Mouse (Mus musculus): ENCODE measurements around the gene Rfpl4b. TPM values are rescaled to one million over a fixed set of nuclear protein-coding genes. Genes with fewer than 3 reads are reported as not detected.
"Not testable (repeated sequence)": the region's sequence is repeated elsewhere in the genome, so short reads cannot be mapped to it uniquely, and the experiment has no call there.

Rfpl4b gene
- polyA plus RNA-seq (2017; shearing (Covaris generic)), result not detected

- ATAC-seq, result no peak
Observed at GRCm38 (mm10) chr10:38821679-38822078, at the start of gene Rfpl4b. TSS of gene Rfpl4b (minus strand) at chr10:38821779.

DNA sequence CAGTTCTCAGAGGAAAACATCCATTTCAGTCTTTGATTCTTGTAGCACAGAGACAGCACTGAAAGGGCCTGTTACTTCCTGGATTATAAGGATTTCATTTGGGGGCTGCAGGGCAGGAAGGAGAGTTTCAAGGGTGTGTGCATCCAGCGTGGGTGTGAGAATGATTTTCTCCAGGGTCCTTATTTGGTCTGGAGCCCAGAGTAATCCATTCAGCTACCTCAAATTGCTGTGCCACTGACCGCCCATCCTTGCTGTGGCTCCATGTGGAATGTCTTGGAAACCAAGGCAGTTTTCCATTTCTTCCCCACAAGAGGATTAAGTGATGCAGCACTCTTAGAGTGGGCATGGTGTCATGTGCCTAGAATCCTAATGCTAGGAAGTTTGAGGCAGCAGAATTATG, 33.6 kb upstream of the Rfpl4b start:
- no peak for ATAC-seq

DNA sequence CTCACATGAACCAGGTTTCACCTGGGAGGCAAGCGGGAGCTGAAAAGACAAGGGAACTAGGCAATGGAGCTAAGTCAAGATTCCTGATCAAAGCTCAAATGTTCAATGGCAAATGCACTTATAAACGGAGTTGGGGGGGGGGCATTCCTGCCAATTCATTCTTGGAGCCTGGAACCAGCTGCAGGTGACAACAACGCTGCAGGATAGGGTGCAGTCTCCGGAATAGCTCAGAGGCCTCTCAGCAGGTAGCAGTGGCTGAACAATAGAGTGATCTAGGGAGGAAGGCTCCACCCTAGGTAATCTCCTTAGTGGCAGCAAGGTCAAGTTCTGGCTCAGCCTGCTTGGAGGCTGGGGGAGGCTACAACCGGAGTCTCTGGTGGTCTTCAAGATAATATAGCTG, 28.4 kb upstream of the Rfpl4b start:
- not testable (repeated sequence) for ATAC-seq

DNA sequence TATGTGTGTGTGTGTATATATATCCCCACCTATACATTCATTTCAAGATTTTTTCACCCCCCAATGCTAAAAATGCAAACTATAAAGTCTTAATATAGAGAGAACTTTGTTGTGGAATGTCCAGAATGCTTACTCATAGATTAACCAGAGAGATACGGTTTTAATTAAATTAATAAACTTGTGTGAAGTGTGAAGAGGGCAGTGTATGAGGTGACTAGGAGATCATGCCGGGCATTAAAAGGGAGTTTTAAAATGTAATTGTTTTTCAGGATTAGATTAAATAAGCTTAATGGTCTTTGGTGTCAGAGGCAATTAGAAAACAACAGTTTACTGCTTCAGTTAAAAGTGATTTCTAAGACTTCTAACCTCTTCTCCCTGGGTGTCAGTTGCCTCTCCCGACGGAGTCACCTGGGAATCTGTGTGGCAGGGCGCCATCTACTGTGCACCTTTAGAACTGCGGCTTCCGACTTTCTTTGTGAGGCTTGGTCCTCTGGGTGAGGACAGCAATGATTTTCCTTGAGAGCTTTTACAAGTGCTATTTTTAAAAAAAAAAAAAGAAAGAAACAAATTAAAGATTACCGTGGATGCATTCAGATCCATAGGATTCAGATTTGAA, 27.4 kb upstream of the Rfpl4b start:
- no peak for ATAC-seq

- no peak for ATAC-seq
Observed at GRCm38 (mm10) chr10:38848231-38848630, 26.7 kb upstream of the Rfpl4b start.

- no peak for ATAC-seq
Observed at GRCm38 (mm10) chr10:38823741-38824140, 2.2 kb upstream of the Rfpl4b start.

- no peak for ATAC-seq
Observed at GRCm38 (mm10) chr10:38806056-38806455, 15.5 kb downstream of the Rfpl4b start.

GRCm38 (mm10) chr10:38804047-38804446, 17.5 kb downstream of the Rfpl4b start:
- no peak for ATAC-seq

DNA sequence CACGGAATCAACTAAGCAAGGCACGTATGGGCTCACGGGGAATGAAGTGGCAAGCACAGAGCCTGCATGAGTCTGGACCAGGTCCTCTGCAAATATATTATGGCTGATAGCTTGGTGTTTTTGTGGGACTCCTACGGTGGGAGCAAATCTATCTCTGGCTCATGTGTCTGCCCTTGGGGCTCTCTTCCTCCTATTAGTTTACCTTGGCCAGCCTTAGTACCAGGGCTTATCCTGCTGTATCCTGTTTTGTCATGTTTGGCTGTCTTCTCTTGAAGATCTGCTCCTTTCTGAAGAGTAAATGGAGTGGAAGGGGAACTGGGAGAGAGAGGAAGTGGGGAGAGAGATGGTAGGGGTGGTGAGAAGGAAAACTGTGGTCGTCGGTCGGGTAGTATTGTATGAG, 18.3 kb downstream of the Rfpl4b start:
- ATAC-seq, result no peak

GRCm38 (mm10) chr10:38788612-38789011, 33.0 kb downstream of the Rfpl4b start:
- no peak for ATAC-seq

Other genes with a start within 250 kb of the Rfpl4b start
- under 1 TPM in 1 of 2 experiments, not detected in 1; 0.20 TPM for gene Lama4, start 143.7 kb upstream of the Rfpl4b start, polyA plus RNA-seq (2017; shearing (Covaris generic))

Measured in activated CD4-positive, CD25-positive, alpha-beta regulatory T cell, adult 4 months (primary cell).